Mouse (Mus musculus) layer of hippocampus, postnatal 14 days (tissue): ENCODE measurements at regions not wholly inside any gene's neighbourhood (a gene's known extent, or its start where the extent isn't known, plus 50 kb on each side); places are given as distances from the start of the nearest gene placed in this dataset.
A peak's percentile ranks its signal among the peaks of the same experiment; 100 is the strongest.

Source experiments
- DNase-seq, 2 experiments: peaks; one replicate each; pipeline ENCODE4 v3.0.0; 2021 to 2022; ENCODE audit warnings: low spot score in 2 of 2, mixed read lengths in 1 of 2

DNA sequence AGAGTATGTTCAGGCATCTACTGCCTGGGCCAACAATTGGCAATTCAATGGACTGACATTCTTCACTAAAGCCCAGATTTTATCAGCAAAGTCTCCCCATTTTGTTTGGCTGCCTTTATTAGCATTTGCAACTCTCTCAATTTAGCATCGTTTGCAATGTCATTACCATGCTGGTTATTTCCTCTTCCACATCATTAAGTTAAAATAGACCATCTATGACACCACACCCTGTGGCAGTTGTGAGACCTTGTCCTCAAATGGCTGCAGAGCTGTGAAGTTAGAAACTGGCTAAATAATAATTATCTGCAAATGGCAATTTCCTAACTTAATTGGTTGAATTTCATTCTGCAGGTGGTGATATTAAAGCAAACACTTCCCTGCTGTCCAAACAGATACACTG is 381.8 kb downstream of the H2al1n start:
- peak in 1 of 2 experiments; percentile 15 for DNase-seq

DNA sequence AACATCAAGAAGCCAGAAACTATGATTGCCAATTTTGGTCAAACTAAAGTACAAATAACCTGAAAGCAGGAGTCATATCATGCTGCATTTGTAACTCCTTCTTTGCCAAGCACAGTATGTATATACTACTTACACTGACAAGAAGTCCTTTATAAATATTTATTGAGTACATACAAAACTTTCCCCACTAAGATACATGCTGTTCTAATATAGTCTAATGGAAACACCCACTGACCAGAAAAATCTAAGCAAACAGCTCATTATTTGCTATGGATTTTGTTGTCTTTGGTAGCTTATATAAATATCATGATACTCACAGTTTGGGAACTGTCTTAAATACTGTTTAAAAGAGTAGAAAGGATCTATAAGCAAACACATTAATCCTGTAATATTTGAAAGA is 385.9 kb downstream of the H2al1n start:
- no peak for DNase-seq

DNA sequence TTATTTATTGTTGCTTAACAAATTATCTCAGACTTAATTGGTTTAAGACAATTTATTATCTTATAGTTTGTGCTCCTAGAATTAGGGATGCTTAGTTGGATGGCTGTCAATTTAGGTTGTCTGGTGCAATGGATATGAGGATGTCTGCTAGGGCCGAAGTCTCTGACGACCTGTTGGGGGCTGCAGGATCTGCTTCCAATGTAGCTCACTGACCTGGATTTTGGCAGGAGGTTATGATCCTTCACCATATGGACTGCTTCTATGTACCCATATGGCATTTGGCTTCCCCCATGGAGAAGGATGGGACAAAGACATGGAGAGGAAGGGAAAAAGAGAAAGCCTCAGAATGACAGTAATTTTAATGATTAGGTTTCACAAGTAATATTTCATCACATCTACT is 391.0 kb downstream of the H2al1n start:
- no peak for DNase-seq

DNA sequence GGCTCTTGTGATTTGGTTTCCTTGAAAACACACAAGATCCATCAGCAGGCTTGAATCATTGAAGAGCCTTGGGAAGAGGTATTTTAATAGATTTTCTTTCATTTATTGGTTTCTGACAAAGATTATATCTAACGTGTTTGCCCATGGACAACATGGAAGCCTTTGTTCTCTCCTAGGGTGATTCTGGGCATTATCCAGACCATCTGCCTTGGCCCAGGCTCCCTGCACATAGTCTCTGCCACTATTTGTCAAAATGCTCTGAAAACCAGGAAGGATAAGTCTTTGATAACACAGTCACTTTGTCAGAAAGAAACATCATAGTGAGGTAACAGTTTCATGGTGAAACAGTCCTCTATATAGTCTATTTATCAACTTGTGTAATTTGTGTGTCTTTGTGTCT is 398.2 kb downstream of the H2al1n start:
- DNase-seq, result peak; percentile 4 to 25

DNA sequence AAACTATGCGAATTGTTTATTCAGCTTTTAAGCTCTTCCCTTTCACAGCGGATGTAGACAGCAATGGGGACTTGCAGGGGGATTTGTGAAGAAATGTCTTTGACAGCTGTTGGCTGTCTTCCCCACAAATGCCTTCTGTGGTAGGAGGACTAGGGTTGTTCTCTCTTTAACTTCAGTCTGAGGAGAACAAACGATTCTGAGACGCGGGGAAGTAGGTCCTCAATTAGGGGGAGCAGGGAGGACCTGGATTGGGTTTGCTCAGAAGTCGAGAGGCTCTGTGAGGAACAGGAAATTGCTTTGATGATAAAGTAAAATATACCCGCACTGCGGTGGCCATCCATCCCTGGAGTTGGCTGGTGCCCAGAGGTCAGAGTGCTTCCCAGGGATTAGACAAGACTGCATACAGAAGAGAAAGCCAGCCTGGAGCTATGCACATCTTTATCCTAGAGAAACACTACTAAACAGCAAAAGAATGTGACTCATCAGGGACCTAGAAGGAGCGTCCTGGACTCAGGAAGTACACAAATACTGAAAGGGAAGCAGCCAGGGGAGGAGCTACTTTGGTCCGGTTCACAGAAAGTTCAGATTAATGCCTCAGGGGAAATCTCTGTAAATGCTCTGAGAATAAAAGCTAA is 417.4 kb downstream of the H2al1n start:
- DNase-seq, result peak; percentile 1 to 3

GRCm38 (mm10) chrX:14639378-14639777 is 428.4 kb downstream of the H2al1n start:
- no peak for DNase-seq

- DNase-seq, result no peak
Observed at GRCm38 (mm10) chrX:14664852-14665251, 453.9 kb downstream of the H2al1n start.

- DNase-seq, result no peak
Observed at GRCm38 (mm10) chrX:14696375-14696774, 485.4 kb downstream of the H2al1n start.

GRCm38 (mm10) chrX:14738999-14739398 is 528.1 kb downstream of the H2al1n start:
- DNase-seq, result no peak
